Mouse (Mus musculus) B cell, adult 67 days (primary cell): ENCODE results near the gene Arhgap4. TPM values are rescaled to one million over a fixed set of nuclear protein-coding genes. Genes with fewer than 3 reads are reported as not detected.

Experiments
- total RNA-seq, 2 experiments: library from RNA; stranded (reverse); gene quantifications; 4 replicates each; pipeline ENCODE4 v1.2.4; 2023

The Arhgap4 gene
- total RNA-seq = 100 to 1,000 TPM; 363 to 422 TPM

GRCm38 (mm10) chrX:73921823-73922549 is at the start of gene Arhgap4, which contains the start of gene Naa10:
Arhgap4 (minus strand) TSS chrX:73921870.
Naa10 (minus strand) TSS chrX:73921944.

GRCm38 (mm10) chrX:73966248-73967176 is 44.8 kb upstream of the Arhgap4 start, which contains the start of gene Hcfc1:
Hcfc1 (minus strand) TSS chrX:73966357.

GRCm38 (mm10) chrX:73930402-73931062 is 8.9 kb upstream of the Arhgap4 start, which contains the start of gene Renbp:
Renbp (minus strand) TSS chrX:73930850.

GRCm38 (mm10) chrX:73895719-73896118 is 26.0 kb downstream of the Arhgap4 start, which contains the start of gene L1cam:
L1cam (minus strand) TSS chrX:73896105.

GRCm38 (mm10) chrX:73891551-73892152 is 30.0 kb downstream of the Arhgap4 start, which contains the start of gene Avpr2:
Avpr2 (plus strand) TSS chrX:73892102.

Other genes with a start within 250 kb of the Arhgap4 start
- gene Slc6a8, start 248.7 kb downstream of the Arhgap4 start, total RNA-seq = not detected
- 100 to 1,000 TPM; 141 to 158 TPM for gene Bcap31, start 205.7 kb downstream of the Arhgap4 start, total RNA-seq
- 10 to 100 TPM; 75.3 to 75.4 TPM for gene Abcd1, start 205.3 kb downstream of the Arhgap4 start, total RNA-seq
- under 1 TPM in 1 of 2 experiments, not detected in 1; 0.15 TPM for gene Plxnb3, start 164.8 kb downstream of the Arhgap4 start, total RNA-seq
- 100 to 1,000 TPM; 171 to 179 TPM for gene Srpk3, start 147.5 kb downstream of the Arhgap4 start, total RNA-seq
- gene Idh3g, start 135.0 kb downstream of the Arhgap4 start, total RNA-seq = 100 to 1,000 TPM; 165 to 167 TPM
- gene Ssr4, start 134.8 kb downstream of the Arhgap4 start, total RNA-seq = 100 to 1,000 TPM; 124 to 147 TPM
- gene Pdzd4, start 96.9 kb downstream of the Arhgap4 start, total RNA-seq = under 1 TPM; 0.24 to 0.61 TPM
- gene Avpr2, start 29.8 kb downstream of the Arhgap4 start, total RNA-seq = not detected
- gene L1cam, start 25.8 kb downstream of the Arhgap4 start, total RNA-seq = 10 to 100 TPM; 13.4 to 20.8 TPM
- gene Naa10, start 74 bp upstream of the Arhgap4 start, total RNA-seq = 10 to 100 TPM; 71.0 to 72.1 TPM
- 10 to 100 TPM; 22.6 to 28.2 TPM for gene Renbp, start 9.0 kb upstream of the Arhgap4 start, total RNA-seq
- 100 to 1,000 TPM; 109 to 126 TPM for gene Hcfc1, start 44.5 kb upstream of the Arhgap4 start, total RNA-seq
- 100 to 1,000 TPM; 162 to 201 TPM for gene Irak1, start 102.0 kb upstream of the Arhgap4 start, total RNA-seq
- not detected for gene Opn1mw, start 205.6 kb upstream of the Arhgap4 start, total RNA-seq
- gene Mecp2, start 213.5 kb upstream of the Arhgap4 start, total RNA-seq = 10 to 100 TPM; 49.9 to 61.6 TPM
- not detected for gene Tex28, start 246.0 kb upstream of the Arhgap4 start, total RNA-seq